In the genomic region with DNA sequence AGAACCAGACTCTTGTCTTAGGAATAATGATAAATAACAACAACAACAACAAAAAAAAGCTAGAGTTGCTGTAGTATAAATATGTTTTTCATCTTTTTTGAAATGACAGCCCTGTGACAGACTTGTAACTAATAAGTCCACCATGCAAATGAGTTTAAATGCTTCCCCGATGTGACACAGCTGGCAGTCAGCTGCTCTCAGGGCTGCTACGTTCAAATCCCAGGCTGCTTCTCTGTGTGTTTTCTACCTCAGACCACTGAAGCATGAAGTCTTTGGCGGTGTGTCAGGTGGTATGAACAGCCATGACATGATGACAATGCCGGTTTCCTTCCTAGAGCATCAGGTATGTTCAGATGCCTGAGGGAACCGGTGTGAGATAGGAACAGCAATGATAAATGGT, we compare ENCODE assay signal across 16 mouse cellular contexts.
DNase-seq lines count a peak whose midpoint lies in the region; ATAC-seq and TF ChIP-seq lines count a peak whose summit lies in the region.
"Had no signal": no experiment of that assay in that cellular context is flagged by ENCODE, and none has a peak within 500 bp of the region (broad histone marks: within the 10 kb centered on the region; RNA-seq: fewer than 3 reads in every experiment).

No protein-coding gene starts in this region.

- no peak for TF ChIP-seq EP300 in heart, adult 2 months (IDR thresholded peaks at IDR 0.05; ENCODE audit: insufficient read depth, low read depth, low read length)

- H3K9me3 ChIP-seq in embryonic facial prominence, embryonic 14.5 days (ENCODE audit: control insufficient read depth, low read length), result peaks cover 4% of the 10 kb centered on the region; the same call in 1 of the 2 replicates
- H3K9me3 ChIP-seq: limb, embryonic 15.5 days; midbrain, embryonic 10.5 days; stomach, embryonic 15.5 days had no signal

- TF ChIP-seq CTCF in heart, adult 2 months (IDR thresholded peaks at IDR 0.05), result no peak
- TF ChIP-seq CTCF in spleen, adult 2 months (IDR thresholded peaks at IDR 0.05; ENCODE audit: extremely low read depth, insufficient read depth, insufficient read length, insufficient replicate concordance), result no peak

- ATAC-seq in embryonic facial prominence, embryonic 14.5 days (ENCODE audit: low read depth), result no peak

- no peak overlapping the region for H3K4me3 ChIP-seq in heart, adult 2 months
- H3K4me3 ChIP-seq in spleen, adult 2 months (ENCODE audit: extremely low read depth, insufficient read depth, insufficient read length), result no peak overlapping the region
- no peak overlapping the region for H3K4me3 ChIP-seq in embryonic facial prominence, embryonic 14.5 days (ENCODE audit: low read depth, low read length)
- H3K4me3 ChIP-seq: midbrain, embryonic 10.5 days; stomach, embryonic 15.5 days had no signal

- H3K9ac ChIP-seq in heart, adult 2 months (ENCODE audit: low read depth, low read length), result no peak overlapping the region
- H3K9ac ChIP-seq in embryonic facial prominence, embryonic 14.5 days (ENCODE audit: low read depth, low read length), result no peak overlapping the region
- H3K9ac ChIP-seq: limb, embryonic 15.5 days; stomach, embryonic 15.5 days had no signal

- no peaks in the 10 kb centered on the region for H3K79me2 ChIP-seq in heart, adult 2 months (replicated peaks; ENCODE audit: control insufficient read depth, insufficient read depth, low read length)

- 78% methylated on average over 5 of the region's 5 CpGs for WGBS in heart, adult 2 months
- 32% methylated on average over 5 of the region's 5 CpGs for WGBS in spleen, adult 2 months
- WGBS in embryonic facial prominence, embryonic 14.5 days, result 34% methylated on average over 5 of the region's 5 CpGs

- H3K36me3 ChIP-seq in heart, adult 2 months (ENCODE audit: control insufficient read depth, insufficient read depth, low read length), result no peaks in the 10 kb centered on the region
- H3K36me3 ChIP-seq in spleen, adult 2 months (ENCODE audit: control insufficient read depth, insufficient read depth, low read length), result no peaks in the 10 kb centered on the region
- no peaks in the 10 kb centered on the region for H3K36me3 ChIP-seq in embryonic facial prominence, embryonic 14.5 days (ENCODE audit: control insufficient read depth, insufficient read depth, low read length)
- H3K36me3 ChIP-seq in splenic B cell, adult 2 months (ENCODE audit: control insufficient read depth, insufficient read depth, low read length, poor library complexity, severe bottlenecking), result no peaks in the 10 kb centered on the region
- H3K36me3 ChIP-seq: G1E; limb, embryonic 15.5 days; midbrain, embryonic 10.5 days; stomach, embryonic 15.5 days had no signal

- H3K4me1 ChIP-seq in heart, adult 2 months (ENCODE audit: control insufficient read depth, insufficient read depth, low read length), result no peaks in the 10 kb centered on the region
- H3K4me1 ChIP-seq in spleen, adult 2 months (ENCODE audit: control insufficient read depth, insufficient read depth, insufficient read length), result peaks cover 8% of the 10 kb centered on the region; the same call in 1 of the 2 replicates
- peaks cover 14% of the 10 kb centered on the region; the same call in 1 of the 2 replicates for H3K4me1 ChIP-seq in embryonic facial prominence, embryonic 14.5 days (ENCODE audit: control insufficient read depth, insufficient read depth, low read length)
- H3K4me1 ChIP-seq: midbrain, embryonic 10.5 days; stomach, embryonic 15.5 days had no signal

- no peak for TF ChIP-seq POLR2A in heart, adult 2 months (IDR thresholded peaks at IDR 0.05; ENCODE audit: insufficient read depth, low read depth, low read length)
- no peak for TF ChIP-seq POLR2A in spleen, adult 2 months (IDR thresholded peaks at IDR 0.05; ENCODE audit: low read depth, low read length)

- no peak overlapping the region for H3K4me2 ChIP-seq in embryonic facial prominence, embryonic 14.5 days (ENCODE audit: low read depth, low read length)

- H3K27ac ChIP-seq in heart, adult 2 months, result no peak overlapping the region
- peak overlapping the region; percentile 17; the same call in 1 of the 2 replicates for H3K27ac ChIP-seq in spleen, adult 2 months (ENCODE audit: insufficient read depth, low read length)
- H3K27ac ChIP-seq in embryonic facial prominence, embryonic 14.5 days (replicated peaks; ENCODE audit: low read depth, low read length), result peak overlapping the region; percentile 91
- H3K27ac ChIP-seq: midbrain, embryonic 10.5 days; stomach, embryonic 15.5 days had no signal

- intact Hi-C loops in heart, adult 2 months (cut with DNase I), result no loop called here

- DNase-seq in heart, adult 11 months, result peak; percentile 11
- DNase-seq in heart, adult 2 months, result no peak
- DNase-seq in spleen, adult 2 months (ENCODE audit: low read depth in 1 of 2, low spot score in 2 of 2), result peak; percentile 19 to 69
- DNase-seq in spleen, postnatal 14 days (ENCODE audit: low spot score in 2 of 2), result no peak
- peak; percentile 53 for DNase-seq in embryonic facial prominence, embryonic 14.5 days (ENCODE audit: low spot score)
- peak; percentile 84 for DNase-seq in splenic B cell, adult 2 months (ENCODE audit: low read depth, low spot score)
- no peak for DNase-seq in urinary bladder, adult 2 months (ENCODE audit: low spot score)
- DNase-seq in frontal cortex, postnatal 36 days (ENCODE audit: low spot score in 2 of 2), result no peak
- DNase-seq: cerebellum, adult 11 months; gastrocnemius, postnatal 10 days; kidney, postnatal 14 days; thymus, adult 2 months had no signal

- H3K27me3 ChIP-seq in heart, adult 2 months (ENCODE audit: control insufficient read depth, insufficient read depth, low read length), result no peaks in the 10 kb centered on the region
- H3K27me3 ChIP-seq in spleen, adult 2 months (ENCODE audit: control insufficient read depth, insufficient read depth, low read length), result no peaks in the 10 kb centered on the region
- H3K27me3 ChIP-seq in embryonic facial prominence, embryonic 14.5 days (replicated peaks; ENCODE audit: control insufficient read depth, insufficient read depth, low read length), result no peaks in the 10 kb centered on the region
- H3K27me3 ChIP-seq in splenic B cell, adult 2 months (ENCODE audit: control insufficient read depth, insufficient read depth, low read length, poor library complexity, severe bottlenecking), result peaks cover 2% of the 10 kb centered on the region; the same call in 1 of the 2 replicates
- H3K27me3 ChIP-seq: limb, embryonic 15.5 days; stomach, embryonic 15.5 days had no signal

Comparison
In these comparisons a context has a peak if more than half of its experiments do, and no peak if none do; other contexts are left out.
1. DNase-seq: peak in heart, adult 11 months (single experiment), spleen, adult 2 months (2 of 2), embryonic facial prominence, embryonic 14.5 days (single experiment) and splenic B cell, adult 2 months (single experiment); none in heart, adult 2 months (0 of 2), spleen, postnatal 14 days (0 of 2), urinary bladder, adult 2 months (single experiment) and frontal cortex, postnatal 36 days (0 of 2).